Mouse (Mus musculus) G1E (cell line): ENCODE data around the gene Hsf2.

Experiments used
- CTCF ChIP-seq: IDR thresholded peaks from 2 replicates; pipeline ENCODE4 v1.5.1; 2012; ENCODE audit warnings: low read depth, low read length, inconsistent platforms, mixed read lengths
- GATA1 ChIP-seq: IDR thresholded peaks from 2 replicates; pipeline ENCODE4 v1.6.1; 2012; ENCODE audit warnings: borderline replicate concordance, low read length, inconsistent platforms, mixed read lengths

DNA sequence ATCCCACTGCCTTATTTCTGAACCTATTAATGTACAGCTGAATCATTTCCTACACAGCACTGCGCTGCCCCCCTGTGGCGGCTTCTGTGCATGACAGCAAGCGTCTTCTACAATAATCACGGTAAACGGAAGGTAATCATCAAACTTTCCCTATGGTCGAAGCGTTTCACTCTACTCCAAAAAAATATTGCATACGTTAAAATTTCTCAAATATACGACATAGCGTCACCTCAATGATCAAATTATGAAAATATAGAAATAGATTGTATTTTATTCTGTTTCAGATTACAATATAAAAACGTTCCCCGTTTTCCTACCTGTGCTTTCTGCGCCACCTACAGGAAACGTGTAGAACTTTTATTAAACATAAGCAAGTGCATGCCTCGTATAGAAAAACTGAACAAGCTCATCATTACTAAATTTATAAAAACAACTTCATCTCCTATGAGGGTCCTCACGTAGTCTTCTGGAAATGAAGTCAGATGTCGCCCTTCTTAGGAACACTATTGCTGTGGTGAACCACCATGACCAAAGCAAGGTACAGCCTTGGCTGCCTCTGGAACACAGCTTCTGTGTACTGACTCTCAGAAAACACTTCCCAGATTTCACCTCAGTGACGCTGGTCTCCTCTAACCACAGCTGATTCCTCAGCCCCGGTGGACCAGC is 38.0 kb upstream of the Hsf2 start:
- TF ChIP-seq CTCF (peak; percentile 25; the same call in 1 of the 2 replicates), GATA1 (no peak)
